Mouse (Mus musculus) right cerebral cortex, postnatal 4 days (tissue): ENCODE results near the gene Klhdc9.

Source experiments
- DNase-seq: peaks from one replicate; pipeline ENCODE4 v3.0.0-alpha.2; 2022

The Klhdc9 gene

GRCm38 (mm10) chr1:171360656-171361055, at the start of gene Klhdc9:
Gene Klhdc9, minus strand, starts transcription at chr1:171360798.
- peak; percentile 86 for DNase-seq

GRCm38 (mm10) chr1:171410231-171410630, 49.6 kb upstream of the Klhdc9 start:
- DNase-seq = no peak

DNA sequence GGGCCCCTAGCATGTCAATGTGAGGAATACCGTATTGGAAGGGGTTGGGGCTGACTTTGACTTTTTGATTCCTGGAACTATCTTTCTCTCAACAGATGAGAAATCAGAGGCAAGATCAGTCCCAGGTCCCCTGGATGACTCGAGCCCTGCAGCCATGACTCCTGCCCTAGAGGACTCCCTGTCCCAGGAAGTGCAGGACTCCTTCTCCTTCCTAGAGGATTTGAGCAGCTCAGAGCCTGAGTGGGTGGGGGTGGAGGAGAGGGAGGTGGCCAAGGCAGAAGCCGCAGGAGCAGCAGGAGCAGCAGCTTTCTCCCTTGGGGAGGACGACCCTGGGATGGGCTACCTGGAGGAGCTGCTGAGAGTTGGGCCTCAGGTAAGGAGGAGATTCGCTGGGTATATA, 46.7 kb upstream of the Klhdc9 start:
- no peak for DNase-seq

- DNase-seq = no peak
These were observed 42.4 kb upstream of the Klhdc9 start for GRCm38 (mm10) chr1:171402991-171403390.

DNA sequence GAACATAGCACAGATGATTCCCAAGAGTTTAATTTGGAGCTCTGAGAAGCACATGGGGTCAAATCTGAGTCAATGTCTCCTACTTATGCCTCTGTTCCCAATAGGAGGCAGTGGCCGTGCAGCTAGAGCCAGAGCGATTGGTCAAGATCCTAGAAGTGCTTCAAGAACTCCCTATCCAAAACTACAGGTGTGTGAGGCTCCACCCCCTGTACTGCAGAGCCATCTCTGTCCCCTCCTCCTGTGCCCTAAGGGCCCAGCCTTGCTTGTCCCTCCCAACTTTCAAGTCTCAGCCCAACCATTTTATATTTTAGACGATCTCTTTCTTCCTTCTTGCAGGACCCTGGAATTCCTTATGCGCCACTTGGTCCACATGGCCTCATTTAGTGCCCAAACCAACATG, 41.2 kb upstream of the Klhdc9 start:
- no peak for DNase-seq

DNA sequence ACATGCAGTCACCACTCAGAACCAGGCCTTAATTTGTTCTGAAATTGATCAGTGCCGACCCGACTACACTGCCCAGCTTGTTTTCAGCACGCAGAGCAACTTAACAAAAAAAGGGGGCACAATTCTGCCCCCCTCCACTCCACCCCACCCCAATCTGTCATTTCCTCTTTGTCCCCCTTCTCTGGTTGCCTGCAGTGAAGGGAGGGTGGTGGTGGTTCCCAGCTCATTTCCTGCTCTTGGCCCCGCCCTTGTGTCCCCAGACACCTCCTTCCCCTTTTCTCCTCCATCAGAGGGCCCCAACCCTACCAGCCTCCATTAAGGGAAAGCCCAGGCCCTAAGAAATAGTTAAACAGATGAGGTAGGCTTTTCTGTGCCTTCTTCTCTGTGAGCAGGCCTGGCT, 29.5 kb upstream of the Klhdc9 start:
- no peak for DNase-seq

- DNase-seq = no peak
These were observed 27.9 kb upstream of the Klhdc9 start, which contains the start of gene Arhgap30 for GRCm38 (mm10) chr1:171388376-171389102. Gene Arhgap30, plus strand, starts transcription at chr1:171388954.

- DNase-seq = no peak
These were observed 26.5 kb upstream of the Klhdc9 start for GRCm38 (mm10) chr1:171387099-171387498.

DNA sequence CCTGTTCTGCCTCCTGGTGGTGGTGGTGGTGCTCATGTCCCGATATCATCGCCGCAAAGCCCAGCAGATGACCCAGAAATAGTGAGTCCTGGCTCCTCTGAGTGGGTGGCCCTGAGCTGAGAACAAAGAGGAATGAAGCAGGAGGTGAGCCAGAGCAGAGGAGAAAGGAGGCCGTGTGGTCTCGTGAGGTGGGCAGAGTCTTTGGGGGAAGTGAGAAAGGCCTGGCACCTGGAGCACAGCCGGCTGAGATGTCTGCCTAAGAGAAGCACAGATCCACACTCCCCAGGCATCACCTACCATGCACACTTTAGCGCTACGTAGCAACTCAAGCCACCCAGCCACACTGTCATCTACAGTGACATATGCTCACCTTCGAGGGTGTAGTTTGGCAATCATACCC, 24.6 kb upstream of the Klhdc9 start:
- DNase-seq = no peak

GRCm38 (mm10) chr1:171384361-171384760, 23.8 kb upstream of the Klhdc9 start:
- no peak for DNase-seq

DNA sequence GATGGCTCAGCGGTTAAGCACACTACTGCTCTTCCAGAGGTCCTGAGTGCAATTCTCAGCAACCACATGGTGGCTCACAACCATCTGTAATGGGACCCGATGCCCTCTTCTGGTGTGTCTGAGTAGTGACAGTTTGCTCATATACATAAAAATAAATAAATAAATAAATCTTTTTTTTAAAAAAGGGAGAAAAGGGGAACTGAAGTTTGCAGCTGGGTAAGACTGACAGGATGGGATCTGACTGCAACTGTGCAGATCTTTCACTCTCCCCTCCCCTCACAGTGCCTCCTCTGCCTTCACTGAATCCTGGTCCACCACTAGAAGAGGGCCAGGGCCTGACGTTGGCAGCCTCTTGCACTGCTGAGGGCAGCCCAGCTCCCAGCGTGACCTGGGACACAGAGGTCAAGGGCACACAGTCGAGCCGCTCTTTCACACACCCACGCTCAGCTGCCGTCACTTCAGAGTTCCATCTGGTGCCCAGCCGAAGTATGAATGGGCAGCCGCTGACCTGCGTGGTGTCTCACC, 21.6 kb upstream of the Klhdc9 start:
- DNase-seq = no peak

DNA sequence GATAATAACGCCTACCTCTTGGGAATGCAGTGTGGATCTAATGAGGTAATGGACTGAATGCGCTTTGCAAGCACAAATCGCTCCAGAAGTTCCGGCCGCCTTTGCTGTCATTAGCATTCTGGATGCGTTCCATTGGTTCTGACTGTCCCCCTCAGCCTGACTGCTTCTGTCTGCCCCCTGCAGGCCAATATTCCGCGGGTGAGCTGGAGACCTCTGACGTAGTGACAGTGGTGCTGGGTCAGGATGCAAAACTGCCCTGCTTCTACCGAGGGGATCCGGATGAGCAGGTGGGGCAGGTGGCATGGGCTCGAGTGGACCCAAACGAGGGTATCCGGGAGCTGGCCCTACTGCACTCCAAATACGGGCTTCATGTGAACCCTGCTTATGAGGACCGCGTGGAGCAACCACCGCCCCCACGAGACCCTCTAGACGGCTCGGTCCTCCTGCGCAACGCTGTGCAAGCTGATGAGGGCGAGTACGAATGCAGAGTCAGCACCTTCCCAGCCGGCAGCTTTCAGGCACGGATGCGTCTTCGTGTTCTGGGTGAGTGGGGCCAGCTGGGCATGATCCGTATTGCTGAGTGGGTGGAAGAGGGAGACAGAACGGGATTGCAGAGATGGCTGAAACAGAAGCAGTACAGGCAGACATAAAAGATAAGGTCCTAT, 19.5 kb upstream of the Klhdc9 start:
- DNase-seq = peak; percentile 70

DNA sequence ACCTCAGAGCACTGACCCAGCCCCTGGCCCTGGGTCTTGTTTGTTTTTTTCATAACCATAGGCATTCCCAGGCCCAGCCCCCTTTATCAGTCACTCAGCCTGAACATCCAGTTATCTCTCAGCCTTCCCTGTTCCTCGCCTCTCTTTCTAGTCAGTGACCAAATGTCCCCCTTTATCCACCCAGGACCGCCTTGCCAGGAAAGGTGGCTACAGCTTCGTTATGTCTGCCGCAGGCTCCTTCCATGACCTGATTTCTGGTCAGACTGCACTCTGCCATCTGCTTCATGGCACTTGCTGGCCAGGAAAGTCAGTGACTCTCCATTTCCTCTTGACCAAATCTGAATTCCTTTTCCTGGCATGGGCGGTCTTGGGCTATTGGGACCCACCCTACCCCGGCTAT, 17.7 kb upstream of the Klhdc9 start:
- DNase-seq = no peak

GRCm38 (mm10) chr1:171375646-171376097, 15.1 kb upstream of the Klhdc9 start:
- DNase-seq = no peak

GRCm38 (mm10) chr1:171373946-171374345, 13.3 kb upstream of the Klhdc9 start:
- no peak for DNase-seq

DNA sequence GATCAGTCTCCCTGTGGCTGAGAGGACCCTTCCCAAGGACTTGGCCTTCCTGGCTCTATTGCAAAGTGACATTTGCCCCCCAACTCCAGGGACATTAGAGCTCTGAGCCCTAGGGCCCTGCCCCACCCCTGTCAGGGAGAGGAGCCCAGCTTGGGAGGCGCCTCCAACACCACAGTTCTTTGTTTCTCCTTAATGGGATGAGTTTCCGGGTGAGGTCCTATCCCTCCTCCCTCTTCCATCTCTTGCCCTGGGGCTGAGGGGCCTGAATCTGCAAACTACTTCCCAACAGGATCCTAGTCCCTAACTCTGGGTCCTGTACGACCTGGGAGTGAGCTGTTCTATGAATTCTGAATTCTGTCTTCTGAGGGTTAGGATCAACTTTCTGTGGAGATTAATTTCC, 12.3 kb upstream of the Klhdc9 start:
- DNase-seq = no peak

- no peak for DNase-seq
These were observed 9.4 kb upstream of the Klhdc9 start, which contains the start of gene Nectin4 for GRCm38 (mm10) chr1:171369845-171370556. Gene Nectin4, plus strand, starts transcription at chr1:171370099.

DNA sequence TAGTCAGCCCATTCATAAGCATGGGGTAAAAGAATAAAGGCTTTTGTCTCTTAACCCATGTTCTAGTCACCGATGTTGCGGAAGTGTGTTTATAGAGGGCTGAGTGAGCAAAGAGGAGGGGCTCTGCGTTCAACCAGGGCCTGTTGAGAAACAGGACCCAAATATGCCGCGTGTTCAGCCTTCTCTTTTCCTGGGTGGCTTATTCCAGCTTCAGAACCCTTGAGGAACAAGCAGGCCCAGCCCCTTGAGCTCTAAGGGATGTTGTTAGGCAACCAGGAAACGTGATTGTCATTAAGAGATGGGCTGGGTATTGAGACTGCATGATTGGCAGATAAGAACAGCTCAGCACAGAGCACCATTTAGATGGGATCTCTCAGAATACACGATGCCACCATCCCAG, 5.3 kb upstream of the Klhdc9 start:
- DNase-seq = no peak

DNA sequence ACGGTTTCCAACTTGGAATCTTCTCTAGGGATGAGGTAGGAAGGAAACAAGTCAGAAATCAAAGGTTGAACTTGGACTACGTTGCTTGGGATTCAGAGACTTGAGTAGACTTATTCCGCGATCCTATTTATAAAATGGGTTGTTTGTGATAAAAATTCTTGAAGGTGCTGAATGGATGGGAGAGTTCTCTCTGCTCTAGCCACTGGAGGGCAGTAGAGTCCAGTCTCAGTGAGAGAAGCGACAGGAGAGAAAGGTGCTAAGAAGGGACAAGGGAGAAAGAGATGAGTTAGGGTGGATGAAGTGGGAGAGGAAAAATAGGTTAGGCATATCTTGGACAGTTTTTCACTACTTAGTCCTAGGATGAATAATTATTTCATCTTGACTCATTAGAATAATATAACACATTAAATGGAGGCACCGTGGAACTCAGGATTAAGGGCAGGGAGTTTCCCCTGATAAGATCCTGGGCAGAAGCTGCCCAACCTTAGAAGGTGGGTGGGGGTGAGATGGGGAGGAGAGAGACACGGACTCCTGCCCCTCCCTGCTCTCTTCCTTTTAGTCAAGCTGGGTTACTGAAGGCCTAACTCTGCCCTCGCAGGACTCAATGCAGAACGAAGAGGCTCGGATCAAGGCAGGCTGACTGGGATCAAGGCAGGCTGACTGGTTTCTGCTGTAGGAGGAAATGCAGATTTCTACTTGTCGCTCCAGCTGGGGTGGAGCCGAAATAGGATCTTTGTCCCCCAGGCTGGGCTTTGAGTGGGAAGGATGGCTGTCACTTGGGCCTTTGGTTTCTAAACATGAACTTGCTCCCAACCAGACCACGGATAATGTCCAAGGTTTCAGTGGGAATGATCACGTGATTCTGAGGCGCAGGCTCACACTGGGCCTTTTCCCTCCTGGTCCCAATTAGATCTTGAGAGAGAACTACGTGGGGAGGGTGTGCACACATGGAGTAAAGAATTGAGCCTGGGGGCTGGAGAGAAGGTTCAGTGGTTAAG, 807 bp upstream of the Klhdc9 start:
- peak; percentile 72 for DNase-seq

- peak; percentile 43 for DNase-seq
These were observed 345 bp downstream of the Klhdc9 start for GRCm38 (mm10) chr1:171360253-171360652.

DNA sequence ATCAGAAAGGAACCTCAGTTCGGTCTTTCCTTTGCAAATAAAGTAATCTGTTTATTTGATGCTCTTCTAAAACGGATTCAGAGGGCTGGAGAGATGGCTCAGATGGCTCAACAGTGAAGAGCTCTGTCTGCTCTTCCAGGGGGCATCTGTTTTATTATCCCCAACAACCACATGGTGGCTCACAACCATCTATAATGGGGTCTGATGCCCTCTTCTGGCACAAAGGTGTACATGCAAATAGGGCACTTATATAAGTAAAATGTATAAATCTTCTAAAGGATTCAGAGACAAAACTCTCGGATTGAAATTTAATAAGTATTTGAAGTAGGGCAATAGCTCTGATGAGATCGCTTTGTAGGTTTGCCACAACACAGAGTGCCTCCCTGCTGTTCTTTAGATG, 2.2 kb downstream of the Klhdc9 start:
- no peak for DNase-seq

GRCm38 (mm10) chr1:171356814-171357213, 3.8 kb downstream of the Klhdc9 start:
- no peak for DNase-seq
